Mouse (Mus musculus) liver, embryonic 14.5 days (tissue): ENCODE data around the gene Gmds.

Experiments used
- CTCF ChIP-seq: IDR thresholded peaks from 2 replicates; pipeline ENCODE4 v1.5.1; 2016; ENCODE audit warnings: antibody characterized with exemption, low read depth, control low read depth
- EP300 ChIP-seq: IDR thresholded peaks from 2 replicates; pipeline ENCODE4 v1.6.1; 2016; ENCODE audit warnings: antibody characterized with exemption, low read depth

DNA sequence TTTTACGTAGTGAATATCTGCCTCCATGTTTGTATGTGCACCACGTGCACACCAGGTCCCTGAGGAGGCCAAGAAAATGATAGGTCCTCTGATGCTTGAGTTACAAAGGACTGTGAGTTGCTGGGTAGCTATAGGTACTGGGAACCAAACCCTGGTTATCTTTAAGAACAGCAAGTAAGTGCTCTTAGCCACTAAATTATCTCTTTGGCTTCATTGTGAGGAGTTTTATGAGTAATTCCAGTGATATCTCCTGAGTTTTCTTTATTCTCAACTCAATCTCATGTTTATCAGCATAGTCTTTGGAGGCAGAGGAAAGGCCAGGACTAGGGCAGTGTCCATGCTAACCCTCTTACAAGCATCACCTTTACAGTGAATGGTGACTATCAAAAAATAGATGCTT is 370.3 kb downstream of the Gmds start:
- no peak for TF ChIP-seq CTCF
- no peak for TF ChIP-seq EP300
